Mouse (Mus musculus): ENCODE data around the gene Colgalt2. TPM values are rescaled to one million over a fixed set of nuclear protein-coding genes. Genes with fewer than 3 reads are reported as not detected.

Gene Colgalt2
- polyA plus RNA-seq, 1 experiment from 2014 or later: 3.5 TPM

- Histone ChIP-seq H3K27ac (ENCODE audit: low read depth, low read length) (no peak overlapping the region), H3K4me2 (no peak overlapping the region), H3K9me3 (replicated peaks; ENCODE audit: control insufficient read depth, low read length) (no peaks in the 10 kb centered on the region), H3K4me1 (ENCODE audit: control insufficient read depth, insufficient read depth, low read length) (peaks cover 38% of the 10 kb centered on the region), H3K27me3 (ENCODE audit: control insufficient read depth, insufficient read depth, low read length) (no peaks in the 10 kb centered on the region), H3K9ac (ENCODE audit: low read depth, low read length) (no peak overlapping the region), H3K4me3 (ENCODE audit: low read depth, low read length) (no peak overlapping the region), H3K36me3 (ENCODE audit: control insufficient read depth, insufficient read depth, low read length) (peaks cover 25% of the 10 kb centered on the region)
- 82% methylated on average over 15 of the region's 15 CpGs for WGBS (ENCODE audit: insufficient replicate concordance)
- ATAC-seq (replicated peaks; ENCODE audit: insufficient number of reproducible peaks, low FRiP score, low TSS enrichment): no peak
Observed at GRCm38 (mm10) chr1:152553912-152554547, 154.4 kb downstream of the Colgalt2 start.

DNA sequence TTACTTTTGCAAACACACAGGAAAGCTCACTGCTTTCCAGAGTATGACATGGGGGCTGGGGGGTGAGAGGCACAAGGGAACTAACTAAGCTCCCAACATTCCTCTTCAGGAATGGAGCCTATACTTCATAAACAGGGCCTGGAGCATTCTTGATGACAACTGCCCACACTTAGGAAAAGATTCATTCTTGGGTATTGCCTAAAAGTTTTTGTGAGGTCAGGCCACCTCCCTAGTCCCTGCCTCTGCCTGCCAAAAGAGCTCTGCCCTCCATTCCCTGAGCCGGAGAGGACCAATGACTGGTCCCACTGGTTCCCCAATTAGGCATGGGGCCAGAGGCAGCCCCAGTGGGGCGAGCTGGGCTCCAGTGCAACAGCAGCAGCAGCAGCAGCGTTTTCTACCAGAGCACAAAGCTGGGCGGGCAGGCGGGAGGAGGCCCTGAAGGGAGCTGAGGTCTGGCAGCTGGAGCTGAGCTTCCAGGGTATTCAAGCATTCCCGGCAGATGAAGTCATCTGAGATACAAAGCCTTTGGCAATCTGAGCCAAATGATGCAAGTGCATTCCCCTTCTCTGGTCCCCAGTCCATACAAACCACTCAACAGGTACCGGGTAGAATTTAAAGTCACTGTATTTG is 156.4 kb downstream of the Colgalt2 start:
- no peaks in the 10 kb centered on the region for H3K9me3 ChIP-seq (replicated peaks; ENCODE audit: control insufficient read depth, low read length)
- peak; percentile 79 for ATAC-seq (replicated peaks; ENCODE audit: insufficient number of reproducible peaks, low FRiP score, low TSS enrichment)
- 11% methylated on average over 7 of the region's 7 CpGs for WGBS (ENCODE audit: insufficient replicate concordance)
- peaks cover 22% of the 10 kb centered on the region for H3K36me3 ChIP-seq (ENCODE audit: control insufficient read depth, insufficient read depth, low read length)
- peak overlapping the region; percentile 34 for H3K9ac ChIP-seq (ENCODE audit: low read depth, low read length)
- peak overlapping the region; percentile 38 for H3K4me2 ChIP-seq
- peaks cover 38% of the 10 kb centered on the region for H3K4me1 ChIP-seq (ENCODE audit: control insufficient read depth, insufficient read depth, low read length)
- no peak overlapping the region for H3K4me3 ChIP-seq (ENCODE audit: low read depth, low read length)
- H3K27me3 ChIP-seq (ENCODE audit: control insufficient read depth, insufficient read depth, low read length): no peaks in the 10 kb centered on the region
- H3K27ac ChIP-seq (ENCODE audit: low read depth, low read length): peak overlapping the region; percentile 98

DNA sequence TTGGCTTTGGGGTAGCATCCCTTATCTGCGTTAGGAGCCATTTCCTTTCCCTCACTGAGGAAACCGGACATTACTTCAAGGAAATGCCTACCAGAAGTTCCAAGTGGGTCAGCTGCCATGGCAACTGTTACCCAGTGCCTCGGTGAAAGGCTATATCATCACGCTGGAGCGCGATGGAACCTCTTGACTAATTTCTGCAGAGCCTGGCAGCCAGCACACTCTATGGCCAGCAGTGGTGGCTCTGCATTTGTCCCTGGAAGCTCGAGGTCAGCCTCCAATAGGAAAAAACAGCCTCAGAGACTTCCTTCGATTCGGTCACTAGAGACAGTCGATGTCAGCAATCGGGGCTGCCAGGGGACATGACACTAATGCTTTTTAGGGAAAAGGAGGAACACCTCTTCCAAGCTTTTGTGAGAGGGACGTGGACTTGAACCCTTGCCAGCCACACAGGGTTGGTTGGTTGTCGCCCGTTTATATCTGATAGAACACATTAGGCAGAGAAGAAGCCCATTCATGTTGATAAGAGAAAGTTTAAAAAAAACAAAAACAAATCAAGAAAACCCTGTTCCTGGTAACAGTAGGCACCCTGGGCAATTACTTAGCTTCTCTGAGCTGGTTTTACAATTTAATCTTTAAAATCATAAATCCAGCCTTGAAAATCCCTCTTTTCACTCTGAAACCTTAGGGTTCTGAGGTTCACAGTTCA is 157.1 kb downstream of the Colgalt2 start:
- Histone ChIP-seq H3K27me3 (ENCODE audit: control insufficient read depth, insufficient read depth, low read length) (no peaks in the 10 kb centered on the region), H3K27ac (ENCODE audit: low read depth, low read length) (peak overlapping the region; percentile 98), H3K9me3 (replicated peaks; ENCODE audit: control insufficient read depth, low read length) (no peaks in the 10 kb centered on the region), H3K9ac (ENCODE audit: low read depth, low read length) (0 out of 2 replicates have a peak overlapping the region, but pooled peaks have one; percentile 39), H3K36me3 (ENCODE audit: control insufficient read depth, insufficient read depth, low read length) (peaks cover 17% of the 10 kb centered on the region), H3K4me3 (ENCODE audit: low read depth, low read length) (no peak overlapping the region), H3K4me1 (ENCODE audit: control insufficient read depth, insufficient read depth, low read length) (peaks cover 35% of the 10 kb centered on the region), H3K4me2 (peak overlapping the region; percentile 24)
- WGBS (ENCODE audit: insufficient replicate concordance): 33% methylated on average over 14 of the region's 14 CpGs
- peak; percentile 62 for ATAC-seq (replicated peaks; ENCODE audit: insufficient number of reproducible peaks, low FRiP score, low TSS enrichment)

Other genes starting within 250 kb of the Colgalt2 start
- 68.3 and 74.5 TPM in 2 replicates for gene Tsen15, start 13.1 kb upstream of the Colgalt2 start, polyA plus RNA-seq (2014; fragmentation: Nextera tagmentation; extraction: Ambion mirVana)